Mouse (Mus musculus): ENCODE measurements around the gene Spata45. TPM values are rescaled to one million over a fixed set of nuclear protein-coding genes. Genes with fewer than 3 reads are reported as not detected.

The Spata45 gene
- polyA plus RNA-seq, 1 experiment: not detected

- no peaks in the 10 kb centered on the region for H3K27me3 ChIP-seq (ENCODE audit: control insufficient read depth, insufficient read depth, insufficient read length)
- H3ac ChIP-seq (ENCODE audit: control insufficient read depth, insufficient read length): no peak overlapping the region
- H3K4me2 ChIP-seq (ENCODE audit: low read depth): no peak overlapping the region
- no peaks in the 10 kb centered on the region for H3K79me2 ChIP-seq (ENCODE audit: control insufficient read depth, insufficient read depth)
- TF ChIP-seq USF1 (IDR thresholded peaks at IDR 0.05; ENCODE audit: low read depth) (no peak), MAX (IDR thresholded peaks at IDR 0.05; ENCODE audit: low read depth) (no peak), TCF3 (IDR thresholded peaks at IDR 0.05; ENCODE audit: insufficient read length, low read depth) (no peak), POLR2A (IDR thresholded peaks at IDR 0.05; ENCODE audit: insufficient read length, low read depth) (no peak), CEBPB (IDR thresholded peaks at IDR 0.05; ENCODE audit: insufficient read depth, poor library complexity, severe bottlenecking) (no peak), E2F4 (IDR thresholded peaks at IDR 0.05; ENCODE audit: insufficient read depth) (no peak), REST (IDR thresholded peaks at IDR 0.05; ENCODE audit: insufficient read depth, insufficient read length) (no peak), SRF (IDR thresholded peaks at IDR 0.05; ENCODE audit: control insufficient read depth, insufficient read length, low read depth) (no peak), MYOG (IDR thresholded peaks at IDR 0.05; ENCODE audit: control insufficient read depth in 1 of 3, insufficient read depth in 1 of 3, insufficient read length in 2 of 3, low read depth in 2 of 3) (no peak), POLR2AphosphoS2 (IDR thresholded peaks at IDR 0.05; ENCODE audit: insufficient read length, low read depth) (no peak), TCF12 (IDR thresholded peaks at IDR 0.05; ENCODE audit: insufficient read depth, poor library complexity, severe bottlenecking) (no peak), MYOD1 (IDR thresholded peaks at IDR 0.05; ENCODE audit: control insufficient read depth in 1 of 3, insufficient read length in 2 of 3, low read depth in 2 of 3) (no peak)
- H3K4me3 ChIP-seq: no peak overlapping the region
- no peaks in the 10 kb centered on the region for H3K36me3 ChIP-seq (ENCODE audit: control insufficient read depth, insufficient read depth)
Measured at GRCm38 (mm10) chr1:191041352-191041751, 4.9 kb downstream of the Spata45 start.

DNA sequence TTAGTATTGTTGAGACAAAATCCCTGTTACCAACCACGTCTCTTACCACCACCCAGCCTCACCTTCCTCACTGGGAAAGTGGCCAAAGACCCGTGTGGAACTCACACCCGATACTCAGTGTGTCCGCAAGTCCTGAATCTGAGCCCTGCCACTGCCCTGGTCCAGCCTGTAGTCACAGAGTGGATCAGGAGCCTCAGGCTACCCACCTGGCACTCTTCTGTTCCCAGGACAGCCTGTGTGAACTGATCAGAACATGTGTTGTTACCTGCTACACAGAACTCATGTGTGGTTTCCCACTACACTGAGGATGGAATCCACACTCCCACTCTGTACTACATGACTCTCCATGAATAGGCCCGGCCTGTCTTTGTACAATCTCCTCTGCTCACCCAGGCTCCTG, 5.7 kb downstream of the Spata45 start:
- no peak overlapping the region for H3K4me3 ChIP-seq
- no peaks in the 10 kb centered on the region for H3K27me3 ChIP-seq (ENCODE audit: control insufficient read depth, insufficient read depth, insufficient read length)
- no peak overlapping the region for H3K4me2 ChIP-seq (ENCODE audit: low read depth)
- H3K36me3 ChIP-seq (ENCODE audit: control insufficient read depth, insufficient read depth): no peaks in the 10 kb centered on the region
- H3K79me2 ChIP-seq (ENCODE audit: control insufficient read depth, insufficient read depth): no peaks in the 10 kb centered on the region
- no peak overlapping the region for H3ac ChIP-seq (ENCODE audit: control insufficient read depth, insufficient read length)
- no peak for TF ChIP-seq MAX (IDR thresholded peaks at IDR 0.05; ENCODE audit: low read depth)
- no peak for TF ChIP-seq REST (IDR thresholded peaks at IDR 0.05; ENCODE audit: insufficient read depth, insufficient read length)
- no peak for TF ChIP-seq POLR2A (IDR thresholded peaks at IDR 0.05; ENCODE audit: insufficient read length, low read depth)
- TF ChIP-seq USF1 (IDR thresholded peaks at IDR 0.05; ENCODE audit: low read depth): no peak
- no peak for TF ChIP-seq POLR2AphosphoS2 (IDR thresholded peaks at IDR 0.05; ENCODE audit: insufficient read length, low read depth)
- TF ChIP-seq TCF12 (IDR thresholded peaks at IDR 0.05; ENCODE audit: insufficient read depth, poor library complexity, severe bottlenecking): no peak
- no peak for TF ChIP-seq TCF3 (IDR thresholded peaks at IDR 0.05; ENCODE audit: insufficient read length, low read depth)
- TF ChIP-seq MYOD1 (IDR thresholded peaks at IDR 0.05; ENCODE audit: control insufficient read depth in 1 of 3, insufficient read length in 2 of 3, low read depth in 2 of 3): no peak
- no peak for TF ChIP-seq CEBPB (IDR thresholded peaks at IDR 0.05; ENCODE audit: insufficient read depth, poor library complexity, severe bottlenecking)
- TF ChIP-seq E2F4 (IDR thresholded peaks at IDR 0.05; ENCODE audit: insufficient read depth): no peak
- no peak for TF ChIP-seq MYOG (IDR thresholded peaks at IDR 0.05; ENCODE audit: control insufficient read depth in 1 of 3, insufficient read depth in 1 of 3, insufficient read length in 2 of 3, low read depth in 2 of 3)
- TF ChIP-seq SRF (IDR thresholded peaks at IDR 0.05; ENCODE audit: control insufficient read depth, insufficient read length, low read depth): no peak

GRCm38 (mm10) chr1:191042688-191043087, 6.2 kb downstream of the Spata45 start:
- TF ChIP-seq REST (IDR thresholded peaks at IDR 0.05; ENCODE audit: insufficient read depth, insufficient read length) (no peak), TCF3 (IDR thresholded peaks at IDR 0.05; ENCODE audit: insufficient read length, low read depth) (no peak), CEBPB (IDR thresholded peaks at IDR 0.05; ENCODE audit: insufficient read depth, poor library complexity, severe bottlenecking) (no peak), E2F4 (IDR thresholded peaks at IDR 0.05; ENCODE audit: insufficient read depth) (no peak), TCF12 (IDR thresholded peaks at IDR 0.05; ENCODE audit: insufficient read depth, poor library complexity, severe bottlenecking) (no peak), POLR2AphosphoS2 (IDR thresholded peaks at IDR 0.05; ENCODE audit: insufficient read length, low read depth) (no peak), SRF (IDR thresholded peaks at IDR 0.05; ENCODE audit: control insufficient read depth, insufficient read length, low read depth) (no peak)
- Histone ChIP-seq H3K36me3 (ENCODE audit: control insufficient read depth, insufficient read depth) (no peaks in the 10 kb centered on the region), H3K4me2 (ENCODE audit: low read depth) (no peak overlapping the region)

GRCm38 (mm10) chr1:191045264-191045663, 8.8 kb downstream of the Spata45 start:
- no peaks in the 10 kb centered on the region for H3K79me2 ChIP-seq (ENCODE audit: control insufficient read depth, insufficient read depth)
- no peak overlapping the region for H3K4me2 ChIP-seq (ENCODE audit: low read depth)
- no peak for TF ChIP-seq TCF12 (IDR thresholded peaks at IDR 0.05; ENCODE audit: insufficient read depth, poor library complexity, severe bottlenecking)
- no peak for TF ChIP-seq TCF3 (IDR thresholded peaks at IDR 0.05; ENCODE audit: insufficient read length, low read depth)
- TF ChIP-seq POLR2AphosphoS2 (IDR thresholded peaks at IDR 0.05; ENCODE audit: insufficient read length, low read depth): no peak
- TF ChIP-seq MAX (IDR thresholded peaks at IDR 0.05; ENCODE audit: low read depth): no peak
- no peak for TF ChIP-seq USF1 (IDR thresholded peaks at IDR 0.05; ENCODE audit: low read depth)
- no peak for TF ChIP-seq MYOG (IDR thresholded peaks at IDR 0.05; ENCODE audit: control insufficient read depth in 1 of 3, insufficient read depth in 1 of 3, insufficient read length in 2 of 3, low read depth in 2 of 3)
- TF ChIP-seq POLR2A (IDR thresholded peaks at IDR 0.05; ENCODE audit: insufficient read length, low read depth): no peak
- TF ChIP-seq REST (IDR thresholded peaks at IDR 0.05; ENCODE audit: insufficient read depth, insufficient read length): no peak
- TF ChIP-seq SRF (IDR thresholded peaks at IDR 0.05; ENCODE audit: control insufficient read depth, insufficient read length, low read depth): no peak
- TF ChIP-seq E2F4 (IDR thresholded peaks at IDR 0.05; ENCODE audit: insufficient read depth): no peak
- no peak for TF ChIP-seq CEBPB (IDR thresholded peaks at IDR 0.05; ENCODE audit: insufficient read depth, poor library complexity, severe bottlenecking)
- TF ChIP-seq MYOD1 (IDR thresholded peaks at IDR 0.05; ENCODE audit: control insufficient read depth in 1 of 3, insufficient read length in 2 of 3, low read depth in 2 of 3): no peak
- no peaks in the 10 kb centered on the region for H3K36me3 ChIP-seq (ENCODE audit: control insufficient read depth, insufficient read depth)
- no peak overlapping the region for H3ac ChIP-seq (ENCODE audit: control insufficient read depth, insufficient read length)
- no peaks in the 10 kb centered on the region for H3K27me3 ChIP-seq (ENCODE audit: control insufficient read depth, insufficient read depth, insufficient read length)
- H3K4me3 ChIP-seq: no peak overlapping the region

More at GRCm38 (mm10) chr1:191042688-191043087, 6.2 kb downstream of the Spata45 start:
- H3K4me3 ChIP-seq: no peak overlapping the region
- no peak overlapping the region for H3ac ChIP-seq (ENCODE audit: control insufficient read depth, insufficient read length)
- no peaks in the 10 kb centered on the region for H3K27me3 ChIP-seq (ENCODE audit: control insufficient read depth, insufficient read depth, insufficient read length)
- H3K79me2 ChIP-seq (ENCODE audit: control insufficient read depth, insufficient read depth): no peaks in the 10 kb centered on the region
